Mouse (Mus musculus) heart, embryonic 12.5 days (tissue): Measurements from ENCODE around the gene Nnmt. TPM values are rescaled to one million over a fixed set of nuclear protein-coding genes. Genes with fewer than 3 reads are reported as not detected.

Source experiments
- ATAC-seq: fragments of 200-750 bp; cut with Nextera tagmentation; 2 replicates; pipeline ENCODE4 v1.8.0; 2017; ENCODE audit warnings: moderate TSS enrichment, moderate library complexity; ENCODE audit not compliant: insufficient number of reproducible peaks, low FRiP score
- H3K27ac ChIP-seq: fragments of 300-500 bp; sonication (generic); 2 replicates; pipeline ENCODE4 v1.5.1; 2016; ENCODE audit warnings: mild to moderate bottlenecking, moderate library complexity; ENCODE audit not compliant: poor library complexity, severe bottlenecking
- H3K27me3 ChIP-seq: fragments of 300-500 bp; sonication (generic); replicated peaks from 2 replicates; pipeline ENCODE4 v1.6.1; 2016; ENCODE audit warnings: mild to moderate bottlenecking, moderate library complexity
- H3K36me3 ChIP-seq: fragments of 300-500 bp; sonication (generic); 2 replicates; pipeline ENCODE4 v1.6.1; 2016; ENCODE audit warnings: mild to moderate bottlenecking, moderate library complexity
- H3K4me1 ChIP-seq: fragments of 300-500 bp; sonication (generic); replicated peaks from 2 replicates; pipeline ENCODE4 v1.6.1; 2016; ENCODE audit warnings: mild to moderate bottlenecking
- H3K4me2 ChIP-seq: fragments of 300-500 bp; sonication (generic); 2 replicates; pipeline ENCODE4 v1.6.1; 2016; ENCODE audit warnings: mild to moderate bottlenecking, moderate library complexity
- H3K4me3 ChIP-seq: fragments of 300-500 bp; sonication (generic); 2 replicates; pipeline ENCODE4 v1.5.1; 2016; ENCODE audit warnings: mild to moderate bottlenecking
- H3K9ac ChIP-seq: fragments of 300-500 bp; sonication (generic); 2 replicates; pipeline ENCODE4 v1.6.1; 2016; ENCODE audit warnings: mild to moderate bottlenecking, moderate library complexity
- H3K9me3 ChIP-seq: fragments of 300-500 bp; sonication (generic); replicated peaks from 2 replicates; pipeline ENCODE4 v1.6.1; 2016; ENCODE audit warnings: mild to moderate bottlenecking, moderate library complexity
- WGBS: fragments of 180-500 bp; shearing (Covaris S2); methylation state at CpG from one replicate; pipeline ENCODE4 v1.1.7; 2016; 5-methylcytosine and 5-hydroxymethylcytosine counted together
- polyA plus RNA-seq: library from polyadenylated mRNA; unstranded; fragments of >200 nt; fragmentation: Nextera tagmentation; extraction: Ambion mirVana; gene quantifications from 2 replicates; pipeline ENCODE4 v1.2.1, GENCODE M21; 2016

Nnmt gene
- polyA plus RNA-seq, 1 experiment from 2014 or later, result 3.3 TPM

- 54% methylated on average over 9 of the region's 9 CpGs for WGBS
- Histone ChIP-seq H3K27me3 (no peaks in the 10 kb centered on the region; the same call in 1 of the 2 replicates), H3K4me1 (no peaks in the 10 kb centered on the region), H3K4me3 (no peak overlapping the region), H3K27ac (no peak overlapping the region), H3K9ac (no peak overlapping the region), H3K4me2 (no peak overlapping the region), H3K36me3 (no peaks in the 10 kb centered on the region), H3K9me3 (no peaks in the 10 kb centered on the region)
- ATAC-seq, result no peak
Observed at GRCm38 (mm10) chr9:48600881-48601280, 4.1 kb downstream of the Nnmt start.

GRCm38 (mm10) chr9:48600066-48600465 is 4.9 kb downstream of the Nnmt start:
- Histone ChIP-seq H3K4me1 (no peaks in the 10 kb centered on the region), H3K36me3 (no peaks in the 10 kb centered on the region), H3K9ac (no peak overlapping the region), H3K27me3 (peaks cover 4% of the 10 kb centered on the region; the same call in 1 of the 2 replicates), H3K27ac (no peak overlapping the region), H3K4me2 (no peak overlapping the region), H3K9me3 (no peaks in the 10 kb centered on the region), H3K4me3 (no peak overlapping the region)
- ATAC-seq, result no peak
- WGBS, result 60% methylated on average over 2 of the region's 2 CpGs

- no peak for ATAC-seq
Observed at GRCm38 (mm10) chr9:48597494-48597893, 7.5 kb downstream of the Nnmt start.

GRCm38 (mm10) chr9:48596924-48597323 is 8.0 kb downstream of the Nnmt start:
- no peaks in the 10 kb centered on the region for H3K9me3 ChIP-seq
- H3K4me2 ChIP-seq, result no peak overlapping the region
- 65% methylated on average over 11 of the region's 11 CpGs for WGBS
- H3K27ac ChIP-seq, result no peak overlapping the region
- no peaks in the 10 kb centered on the region for H3K4me1 ChIP-seq
- ATAC-seq, result no peak
- H3K36me3 ChIP-seq, result no peaks in the 10 kb centered on the region
- H3K9ac ChIP-seq, result no peak overlapping the region
- peaks cover 4% of the 10 kb centered on the region; the same call in 1 of the 2 replicates for H3K27me3 ChIP-seq
- H3K4me3 ChIP-seq, result no peak overlapping the region

More at GRCm38 (mm10) chr9:48597494-48597893, 7.5 kb downstream of the Nnmt start:
- Histone ChIP-seq H3K4me3 (no peak overlapping the region), H3K27ac (no peak overlapping the region), H3K27me3 (peaks cover 4% of the 10 kb centered on the region; the same call in 1 of the 2 replicates), H3K4me2 (no peak overlapping the region), H3K9ac (no peak overlapping the region), H3K36me3 (no peaks in the 10 kb centered on the region), H3K9me3 (no peaks in the 10 kb centered on the region), H3K4me1 (no peaks in the 10 kb centered on the region)
- 71% methylated on average over 5 of the region's 5 CpGs for WGBS

- no peaks in the 10 kb centered on the region for H3K36me3 ChIP-seq
- no peak overlapping the region for H3K27ac ChIP-seq
- peaks cover 4% of the 10 kb centered on the region; the same call in 1 of the 2 replicates for H3K27me3 ChIP-seq
- H3K4me3 ChIP-seq, result no peak overlapping the region
- no peak overlapping the region for H3K9ac ChIP-seq
- no peaks in the 10 kb centered on the region for H3K4me1 ChIP-seq
- H3K4me2 ChIP-seq, result no peak overlapping the region
- ATAC-seq, result no peak
- H3K9me3 ChIP-seq, result no peaks in the 10 kb centered on the region
- 61% methylated on average over 8 of the region's 8 CpGs for WGBS
Observed at GRCm38 (mm10) chr9:48593915-48594314, 11.0 kb downstream of the Nnmt start.

GRCm38 (mm10) chr9:48590606-48591005 is 14.3 kb downstream of the Nnmt start:
- no peak for ATAC-seq
- WGBS, result 80% methylated on average over 4 of the region's 4 CpGs

GRCm38 (mm10) chr9:48586332-48586731 is 18.6 kb downstream of the Nnmt start:
- Histone ChIP-seq H3K36me3 (no peaks in the 10 kb centered on the region), H3K4me3 (no peak overlapping the region), H3K4me2 (no peak overlapping the region), H3K9me3 (no peaks in the 10 kb centered on the region), H3K9ac (no peak overlapping the region), H3K4me1 (no peaks in the 10 kb centered on the region), H3K27ac (no peak overlapping the region), H3K27me3 (no peaks in the 10 kb centered on the region)
- WGBS, result 4% methylated on average over 4 of the region's 4 CpGs
- no peak for ATAC-seq

More at GRCm38 (mm10) chr9:48590606-48591005, 14.3 kb downstream of the Nnmt start:
- no peak overlapping the region for H3K4me2 ChIP-seq
- no peaks in the 10 kb centered on the region for H3K9me3 ChIP-seq
- H3K27ac ChIP-seq, result no peak overlapping the region
- H3K27me3 ChIP-seq, result 0 out of 2 replicates have a peak, but pooled peaks cover 3% of the 10 kb centered on the region
- H3K4me3 ChIP-seq, result no peak overlapping the region
- no peaks in the 10 kb centered on the region for H3K4me1 ChIP-seq
- no peaks in the 10 kb centered on the region for H3K36me3 ChIP-seq
- H3K9ac ChIP-seq, result no peak overlapping the region

- Histone ChIP-seq H3K9me3 (no peaks in the 10 kb centered on the region), H3K4me2 (no peak overlapping the region), H3K27ac (no peak overlapping the region), H3K36me3 (no peaks in the 10 kb centered on the region), H3K9ac (no peak overlapping the region), H3K27me3 (no peaks in the 10 kb centered on the region), H3K4me3 (no peak overlapping the region), H3K4me1 (no peaks in the 10 kb centered on the region)
- ATAC-seq, result no peak
- WGBS, result 81% methylated on average over 1 of the region's 1 CpGs
Observed at GRCm38 (mm10) chr9:48580808-48581207, 24.1 kb downstream of the Nnmt start.

GRCm38 (mm10) chr9:48562388-48562787 is 42.6 kb downstream of the Nnmt start:
- Histone ChIP-seq H3K4me1 (no peaks in the 10 kb centered on the region), H3K9me3 (no peaks in the 10 kb centered on the region), H3K4me3 (no peak overlapping the region), H3K9ac (no peak overlapping the region), H3K27me3 (no peaks in the 10 kb centered on the region), H3K4me2 (no peak overlapping the region), H3K27ac (no peak overlapping the region), H3K36me3 (no peaks in the 10 kb centered on the region)
- no peak for ATAC-seq
- WGBS, result 84% methylated on average over 5 of the region's 5 CpGs

- H3K27me3 ChIP-seq, result no peaks in the 10 kb centered on the region
- no peak overlapping the region for H3K4me3 ChIP-seq
- no peak overlapping the region for H3K9ac ChIP-seq
- H3K36me3 ChIP-seq, result no peaks in the 10 kb centered on the region
- H3K4me2 ChIP-seq, result no peak overlapping the region
- no peak overlapping the region for H3K27ac ChIP-seq
- ATAC-seq, result no peak
- H3K4me1 ChIP-seq, result no peaks in the 10 kb centered on the region
- 17% methylated on average over 4 of the region's 4 CpGs for WGBS
- no peaks in the 10 kb centered on the region for H3K9me3 ChIP-seq
Observed at GRCm38 (mm10) chr9:48559482-48560139, 45.3 kb downstream of the Nnmt start.

GRCm38 (mm10) chr9:48558637-48559036 is 46.3 kb downstream of the Nnmt start:
- H3K9me3 ChIP-seq, result no peaks in the 10 kb centered on the region
- H3K27ac ChIP-seq, result no peak overlapping the region
- no peaks in the 10 kb centered on the region for H3K36me3 ChIP-seq
- no peak overlapping the region for H3K4me3 ChIP-seq
- H3K27me3 ChIP-seq, result no peaks in the 10 kb centered on the region
- H3K4me1 ChIP-seq, result no peaks in the 10 kb centered on the region
- no peak for ATAC-seq
- no peak overlapping the region for H3K9ac ChIP-seq
- WGBS, result 63% methylated on average over 4 of the region's 4 CpGs
- no peak overlapping the region for H3K4me2 ChIP-seq

- no peaks in the 10 kb centered on the region for H3K9me3 ChIP-seq
- no peak overlapping the region for H3K9ac ChIP-seq
- no peak overlapping the region for H3K27ac ChIP-seq
- H3K27me3 ChIP-seq, result no peaks in the 10 kb centered on the region
- H3K4me2 ChIP-seq, result no peak overlapping the region
- ATAC-seq, result no peak
- 64% methylated on average over 2 of the region's 2 CpGs for WGBS
- H3K36me3 ChIP-seq, result no peaks in the 10 kb centered on the region
- no peaks in the 10 kb centered on the region for H3K4me1 ChIP-seq
- no peak overlapping the region for H3K4me3 ChIP-seq
Observed at GRCm38 (mm10) chr9:48549056-48549455, 55.9 kb downstream of the Nnmt start.
